Mouse (Mus musculus) midbrain, embryonic 14.5 days (tissue): ENCODE measurements at regions not wholly inside any gene's neighbourhood (a gene's known extent, or its start where the extent isn't known, plus 50 kb on each side); places are given as distances from the start of the nearest gene placed in this dataset.

ENCODE experiments used
- ATAC-seq: fragments of 200-750 bp; cut with Nextera tagmentation; 2 replicates; pipeline ENCODE4 v1.8.0; 2017; ENCODE audit warnings: moderate number of reproducible peaks, moderate library complexity; ENCODE audit not compliant: low FRiP score, low TSS enrichment
- DNase-seq: peaks from one replicate; pipeline ENCODE4 v3.0.0-alpha.2; 2015
- H3K27ac ChIP-seq: fragments of 300-500 bp; sonication (generic); replicated peaks from 2 replicates; pipeline ENCODE4 v1.5.1; 2014; ENCODE audit warnings: mild to moderate bottlenecking, low read depth, low read length, moderate library complexity
- H3K27me3 ChIP-seq: fragments of 300-500 bp; sonication (generic); 2 replicates; pipeline ENCODE4 v1.6.1; 2014; ENCODE audit warnings: low read length, control low read depth, mixed read lengths; ENCODE audit not compliant: control insufficient read depth, insufficient read depth
- H3K36me3 ChIP-seq: fragments of 300-500 bp; sonication (generic); 2 replicates; pipeline ENCODE4 v1.6.1; 2014; ENCODE audit warnings: low read length, control low read depth; ENCODE audit not compliant: control insufficient read depth, insufficient read depth
- H3K4me1 ChIP-seq: fragments of 300-500 bp; sonication (generic); 2 replicates; pipeline ENCODE4 v1.6.1; 2014; ENCODE audit warnings: mild to moderate bottlenecking, antibody characterized with exemption, low read length, control low read depth; ENCODE audit not compliant: control insufficient read depth, insufficient read depth
- H3K4me2 ChIP-seq: fragments of 300-500 bp; sonication (generic); 2 replicates; pipeline ENCODE4 v1.6.1; 2014; ENCODE audit warnings: mild to moderate bottlenecking, low read length, moderate library complexity
- H3K4me3 ChIP-seq: fragments of 300-500 bp; sonication (generic); replicated peaks from 2 replicates; pipeline ENCODE4 v1.5.1; 2014; ENCODE audit warnings: low read depth, low read length
- H3K9ac ChIP-seq: fragments of 300-500 bp; sonication (generic); replicated peaks from 2 replicates; pipeline ENCODE4 v1.6.1; 2014; ENCODE audit warnings: mild to moderate bottlenecking, low read length, moderate library complexity
- H3K9me3 ChIP-seq: fragments of 300-500 bp; sonication (generic); 2 replicates; pipeline ENCODE4 v1.6.1; 2016; ENCODE audit warnings: low read length, control low read depth, mixed read lengths; ENCODE audit not compliant: control insufficient read depth
- WGBS: fragments of 180-500 bp; shearing (Covaris S2); extraction: QIAGEN DNeasy Blood & Tissue Kit; methylation state at CpG from one replicate; pipeline ENCODE4 v1.1.7; 2014; 5-methylcytosine and 5-hydroxymethylcytosine counted together

DNA sequence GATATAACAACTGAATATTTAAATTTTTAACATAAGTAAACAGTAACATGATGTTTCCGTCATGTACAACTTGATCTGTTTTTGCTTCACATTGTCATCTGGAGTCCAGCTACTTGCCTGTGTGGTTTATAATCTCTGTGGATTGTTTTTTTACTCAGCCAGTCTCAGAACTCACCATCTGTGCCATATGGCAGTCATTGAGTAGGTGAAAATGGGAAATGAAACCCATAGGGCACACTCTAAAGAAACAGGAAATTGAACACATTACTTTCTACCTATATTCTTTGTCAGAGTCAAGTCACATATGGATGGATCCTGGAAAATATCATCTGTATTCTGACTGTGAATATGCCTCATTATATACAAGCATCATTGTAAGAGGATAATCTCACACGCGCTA lies 707.2 kb downstream of the Slitrk6 start:
- no peaks in the 10 kb centered on the region for H3K36me3 ChIP-seq
- no peak overlapping the region for H3K27ac ChIP-seq
- no peak overlapping the region for H3K4me3 ChIP-seq
- no peaks in the 10 kb centered on the region for H3K27me3 ChIP-seq
- no peak overlapping the region for H3K4me2 ChIP-seq
- H3K9me3 ChIP-seq: no peaks in the 10 kb centered on the region
- H3K9ac ChIP-seq: no peak overlapping the region
- H3K4me1 ChIP-seq: no peaks in the 10 kb centered on the region
- no peak for DNase-seq
- 0 out of 2 replicates have a peak, but pooled peaks have one; percentile 34 for ATAC-seq
- 89% methylated on average over 3 of the region's 3 CpGs for WGBS

DNA sequence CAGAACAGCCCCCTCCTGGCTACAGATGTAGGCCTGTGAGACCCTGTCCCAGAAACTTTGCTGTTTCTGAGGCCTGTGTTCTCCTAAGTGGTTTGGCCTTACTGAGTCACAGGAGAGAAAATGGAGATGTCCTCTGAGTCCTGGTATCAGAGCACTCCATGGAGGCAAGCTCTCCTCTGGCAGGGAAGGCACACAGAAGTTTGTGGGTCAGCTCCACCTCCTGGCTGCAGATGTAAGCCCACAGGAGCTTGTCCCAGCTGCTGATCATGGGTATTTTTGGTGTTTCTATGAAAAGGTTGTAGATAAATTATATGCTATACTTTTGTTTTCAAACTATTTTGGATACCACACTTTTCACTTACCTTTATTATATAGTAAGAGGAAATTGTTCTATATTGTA lies 711.7 kb downstream of the Slitrk6 start:
- no peak for ATAC-seq
- Histone ChIP-seq H3K27me3 (no peaks in the 10 kb centered on the region), H3K9me3 (no peaks in the 10 kb centered on the region), H3K36me3 (no peaks in the 10 kb centered on the region), H3K4me2 (no peak overlapping the region), H3K27ac (no peak overlapping the region), H3K4me1 (no peaks in the 10 kb centered on the region), H3K4me3 (no peak overlapping the region), H3K9ac (no peak overlapping the region)
- DNase-seq: no peak

DNA sequence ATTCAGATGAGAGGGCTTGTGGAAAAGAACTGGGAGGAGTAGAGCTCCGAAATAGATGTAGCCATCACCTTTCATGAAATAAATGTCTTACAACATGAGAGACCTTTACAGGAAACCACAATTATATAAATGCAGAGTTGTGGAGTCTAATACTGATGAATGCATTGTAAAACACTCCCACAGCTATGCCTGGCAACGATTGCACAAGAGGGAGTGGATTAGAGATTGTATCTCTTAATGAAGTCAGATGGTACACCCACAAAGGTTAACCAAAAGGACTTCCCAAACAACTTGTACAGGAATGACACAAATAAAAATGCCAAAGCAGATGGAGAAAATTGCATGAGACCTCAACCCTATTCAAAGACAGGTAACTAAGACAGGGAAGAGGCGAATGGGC lies 733.1 kb downstream of the Slitrk6 start:
- H3K9ac ChIP-seq: no peak overlapping the region
- H3K4me1 ChIP-seq: no peaks in the 10 kb centered on the region
- no peaks in the 10 kb centered on the region for H3K27me3 ChIP-seq
- no peak for ATAC-seq
- no peak overlapping the region for H3K4me3 ChIP-seq
- 77% methylated on average over 3 of the region's 3 CpGs for WGBS
- H3K9me3 ChIP-seq: no peaks in the 10 kb centered on the region
- no peak overlapping the region for H3K4me2 ChIP-seq
- DNase-seq: no peak
- H3K27ac ChIP-seq: no peak overlapping the region
- H3K36me3 ChIP-seq: no peaks in the 10 kb centered on the region

DNA sequence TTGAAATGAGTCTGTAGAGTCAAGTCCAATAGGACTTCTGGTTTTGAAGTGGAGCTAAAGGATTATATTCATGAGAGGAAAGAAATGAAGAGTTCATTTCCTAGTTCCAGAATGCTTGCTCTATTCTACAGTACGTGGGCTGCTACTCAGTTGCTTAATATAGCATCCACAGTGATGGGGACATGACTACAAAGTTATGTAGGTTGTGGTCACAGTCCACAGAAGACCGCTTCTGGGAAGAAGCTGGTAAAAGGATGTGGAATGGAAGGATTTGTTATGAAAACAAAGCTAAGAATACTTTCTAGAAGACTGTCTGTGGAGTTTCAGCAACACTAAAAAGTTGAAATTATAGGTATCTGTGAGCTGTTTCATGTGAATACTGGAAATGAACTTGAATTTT lies 739.8 kb downstream of the Slitrk6 start:
- Histone ChIP-seq H3K9ac (no peak overlapping the region), H3K36me3 (no peaks in the 10 kb centered on the region), H3K4me1 (no peaks in the 10 kb centered on the region), H3K4me2 (no peak overlapping the region), H3K27me3 (no peaks in the 10 kb centered on the region), H3K27ac (no peak overlapping the region), H3K9me3 (no peaks in the 10 kb centered on the region), H3K4me3 (no peak overlapping the region)
- 72% methylated on average over 2 of the region's 2 CpGs for WGBS
- ATAC-seq (no peak), DNase-seq (no peak)

DNA sequence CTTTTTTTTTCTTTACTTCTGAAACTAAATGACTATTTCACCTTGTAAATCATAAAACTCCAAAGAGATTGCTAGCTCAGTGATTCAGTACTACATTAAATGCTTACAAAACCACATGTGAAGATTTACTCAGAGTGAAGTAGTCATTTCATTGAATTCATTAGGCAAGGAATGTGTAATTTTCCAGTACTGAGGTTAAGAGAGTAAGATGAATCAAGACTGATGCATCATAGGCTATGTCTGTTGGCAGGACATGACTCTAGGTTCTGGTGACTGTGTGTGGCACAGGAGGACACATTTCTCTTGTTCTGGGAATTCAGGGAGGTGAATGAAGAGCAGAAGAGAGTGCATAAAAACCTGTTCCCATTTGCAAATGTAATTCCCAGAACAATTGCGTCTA lies 741.7 kb downstream of the Slitrk6 start:
- WGBS: 92% methylated on average over 1 of the region's 1 CpGs
- H3K4me3 ChIP-seq: no peak overlapping the region
- no peaks in the 10 kb centered on the region for H3K4me1 ChIP-seq
- no peaks in the 10 kb centered on the region for H3K9me3 ChIP-seq
- no peak for DNase-seq
- no peak overlapping the region for H3K4me2 ChIP-seq
- no peaks in the 10 kb centered on the region for H3K27me3 ChIP-seq
- no peak for ATAC-seq
- no peak overlapping the region for H3K9ac ChIP-seq
- no peak overlapping the region for H3K27ac ChIP-seq
- H3K36me3 ChIP-seq: no peaks in the 10 kb centered on the region

DNA sequence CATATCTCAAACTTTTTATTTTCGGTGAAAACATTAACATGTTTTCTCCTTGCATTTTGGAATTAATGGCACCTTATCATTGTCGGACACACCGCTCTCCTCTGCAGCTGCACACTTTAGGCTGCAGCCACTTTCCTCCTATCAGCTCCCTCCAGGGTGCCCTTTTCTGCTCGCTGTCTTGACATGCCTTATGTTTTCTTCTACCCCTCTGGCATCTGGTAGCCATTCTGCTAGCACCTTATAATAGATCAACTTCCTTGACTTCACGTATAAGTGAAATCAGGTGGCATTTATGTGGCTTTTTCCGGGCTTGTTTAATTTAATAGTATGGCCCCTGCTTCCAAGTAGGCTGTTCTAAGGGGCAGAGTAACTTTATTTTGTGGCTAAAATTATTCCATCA lies 747.8 kb downstream of the Slitrk6 start:
- DNase-seq (no peak), ATAC-seq (no peak)
- Histone ChIP-seq H3K27me3 (no peaks in the 10 kb centered on the region), H3K4me2 (no peak overlapping the region), H3K36me3 (no peaks in the 10 kb centered on the region), H3K9me3 (no peaks in the 10 kb centered on the region), H3K27ac (no peak overlapping the region), H3K9ac (no peak overlapping the region), H3K4me3 (no peak overlapping the region), H3K4me1 (no peaks in the 10 kb centered on the region)
- WGBS: 82% methylated on average over 6 of the region's 6 CpGs

DNA sequence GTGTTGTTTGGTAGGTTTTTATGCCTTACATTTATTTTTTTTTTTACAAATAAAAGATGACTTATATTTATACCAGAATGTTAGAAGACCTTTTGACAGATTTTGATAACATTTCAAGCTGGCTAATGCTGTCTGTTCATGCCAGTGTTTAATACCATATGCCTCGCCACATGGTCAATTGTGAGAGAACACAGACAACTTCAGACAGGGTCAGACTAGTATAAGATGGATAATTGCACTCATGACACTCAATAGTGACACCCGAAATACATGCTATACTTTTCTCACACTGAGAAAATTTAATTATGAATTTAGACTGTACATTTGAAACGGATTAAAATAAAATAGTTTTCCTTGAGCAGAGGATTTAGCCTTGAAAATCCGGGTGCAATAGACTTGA lies 769.9 kb downstream of the Slitrk6 start:
- H3K36me3 ChIP-seq: no peaks in the 10 kb centered on the region
- ATAC-seq (no peak), DNase-seq (no peak)
- no peaks in the 10 kb centered on the region for H3K27me3 ChIP-seq
- H3K27ac ChIP-seq: no peak overlapping the region
- no peak overlapping the region for H3K9ac ChIP-seq
- 68% methylated on average over 4 of the region's 4 CpGs for WGBS
- H3K4me2 ChIP-seq: no peak overlapping the region
- H3K4me3 ChIP-seq: no peak overlapping the region
- no peaks in the 10 kb centered on the region for H3K4me1 ChIP-seq
- H3K9me3 ChIP-seq: no peaks in the 10 kb centered on the region

DNA sequence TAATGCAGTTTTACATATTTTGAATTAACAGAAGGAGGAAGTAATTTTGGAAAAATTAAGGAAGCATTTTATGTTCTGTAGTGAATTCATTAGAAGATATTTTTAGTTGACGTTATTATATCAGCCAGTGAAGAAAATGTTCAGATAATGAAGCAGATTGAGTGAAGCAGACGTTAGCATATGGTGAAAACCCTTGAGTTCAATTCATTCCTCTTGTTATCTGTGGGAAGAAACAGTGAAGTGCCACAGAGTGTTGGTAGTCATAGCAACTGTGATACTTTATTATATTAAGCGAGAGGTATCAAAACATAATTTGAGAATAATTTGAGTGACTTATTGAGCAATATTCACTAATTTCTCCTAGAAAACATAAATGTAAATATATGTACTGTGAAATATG lies 796.9 kb downstream of the Slitrk6 start:
- Histone ChIP-seq H3K4me2 (no peak overlapping the region), H3K36me3 (no peaks in the 10 kb centered on the region), H3K9me3 (no peaks in the 10 kb centered on the region), H3K4me1 (no peaks in the 10 kb centered on the region), H3K4me3 (no peak overlapping the region), H3K27ac (no peak overlapping the region), H3K27me3 (no peaks in the 10 kb centered on the region), H3K9ac (no peak overlapping the region)
- 74% methylated on average over 3 of the region's 3 CpGs for WGBS
- ATAC-seq (no peak), DNase-seq (no peak)

DNA sequence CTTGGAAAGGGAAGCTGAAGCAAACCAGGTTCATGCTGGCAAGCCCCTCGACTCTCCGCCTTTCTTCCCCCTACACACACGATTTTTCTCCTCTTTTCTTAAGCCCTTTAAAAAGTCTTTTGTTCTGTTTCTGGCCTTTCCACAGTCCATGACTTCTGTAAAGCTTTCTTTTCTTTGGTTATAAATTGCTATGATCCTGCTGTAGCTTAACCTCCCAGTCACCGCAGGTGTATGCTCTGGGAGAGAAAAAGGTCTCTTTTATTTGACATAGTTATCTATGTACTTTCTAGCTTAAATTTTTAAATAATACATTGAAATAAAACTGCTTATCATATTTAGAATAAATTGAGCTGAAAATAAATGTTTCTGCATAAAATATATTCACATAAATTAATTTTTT lies 813.0 kb downstream of the Slitrk6 start:
- Histone ChIP-seq H3K27ac (no peak overlapping the region), H3K36me3 (no peaks in the 10 kb centered on the region), H3K27me3 (no peaks in the 10 kb centered on the region), H3K4me3 (no peak overlapping the region), H3K9me3 (no peaks in the 10 kb centered on the region), H3K4me1 (no peaks in the 10 kb centered on the region), H3K9ac (no peak overlapping the region), H3K4me2 (no peak overlapping the region)
- 50% methylated on average over 4 of the region's 4 CpGs for WGBS
- DNase-seq: no peak
- no peak for ATAC-seq
